Comparison of ENCODE assay signal across 8 mouse cellular contexts in genomic region chr2:119028941-119029551, GRCm38 (mm10). TPM values are rescaled to one million over a fixed set of nuclear protein-coding genes. Genes with fewer than 3 reads are reported as not detected.
DNase-seq lines count a peak whose midpoint lies in the region; ATAC-seq lines count a peak whose summit lies in the region.

Gene Ccdc32 (minus strand): TSS chr2:119029393.

- H3K9me3 ChIP-seq in hindbrain, embryonic 14.5 days (ENCODE audit: control insufficient read depth, low read length) = no peaks in the 10 kb centered on the region

- peak within 1 kb of the TSS; percentile 92 for H3K4me2 ChIP-seq in hindbrain, embryonic 14.5 days (replicated peaks)

- peaks cover 8% of the 10 kb centered on the region for H3K36me3 ChIP-seq in hindbrain, embryonic 14.5 days (replicated peaks; ENCODE audit: control insufficient read depth, insufficient read depth)

- DNase-seq in R1 (ENCODE audit: low read depth, low spot score) = peak; percentile 97
- DNase-seq in cerebellum, postnatal 25 days = peak; percentile 92 to 96
- peak; percentile 90 to 94 for DNase-seq in frontal cortex, postnatal 25 days (ENCODE audit: low spot score in 2 of 2)
- peak; percentile 97 for DNase-seq in hindbrain, embryonic 14.5 days (ENCODE audit: low spot score)
- peak; percentile 91 to 92 for DNase-seq in layer of hippocampus, postnatal 36 days
- DNase-seq in lung, postnatal 36 days = peak; percentile 100
- peak; percentile 95 for DNase-seq in retina, postnatal 1 day
- DNase-seq in urinary bladder, adult 18-20 months (ENCODE audit: low spot score in 2 of 2) = peak; percentile 91 to 95

- peaks cover 17% of the 10 kb centered on the region for H3K4me1 ChIP-seq in hindbrain, embryonic 14.5 days (replicated peaks; ENCODE audit: control insufficient read depth, insufficient read depth, low read length)

- peak within 1 kb of the TSS; percentile 68 for H3K4me3 ChIP-seq in hindbrain, embryonic 14.5 days (replicated peaks; ENCODE audit: low read length)

- peak; percentile 96 for ATAC-seq in hindbrain, embryonic 14.5 days (ENCODE audit: low FRiP score)

- H3K27me3 ChIP-seq in hindbrain, embryonic 14.5 days (ENCODE audit: control insufficient read depth, insufficient read depth, low read length) = no peaks in the 10 kb centered on the region

- H3K9ac ChIP-seq in hindbrain, embryonic 14.5 days = peak within 1 kb of the TSS; percentile 80

- H3K27ac ChIP-seq in hindbrain, embryonic 14.5 days = no peak within 1 kb of the TSS

- 1% methylated on average over 28 of the region's 28 CpGs for WGBS in hindbrain, embryonic 14.5 days

RNA-seq across cellular contexts. Expression of gene Ccdc32, which starts in this region (rescaled TPM):
- 36.0 and 36.5 TPM in 2 replicates for polyA plus RNA-seq in hindbrain, embryonic 14.5 days (2014; fragmentation: Nextera tagmentation; extraction: Ambion mirVana)
- total RNA-seq in layer of hippocampus, postnatal 36 days (2021) = 10 to 100 TPM; 51.3 to 55.5 TPM
